Mouse (Mus musculus) left cerebral cortex, adult 18-20 months (tissue): ENCODE data around the gene Fam198a. TPM values are rescaled to one million over a fixed set of nuclear protein-coding genes. Genes with fewer than 3 reads are reported as not detected.
A peak's percentile ranks its signal among the peaks of the same experiment; 100 is the strongest.

Experiments used
- DNase-seq, 2 experiments: peaks; one replicate each; pipeline ENCODE4 v3.0.0; 2021 to 2022; ENCODE audit warnings: low spot score in 2 of 2, mixed read lengths in 1 of 2
- total RNA-seq, 2 experiments: library from RNA; stranded (reverse); gene quantifications; 2 replicates each; pipeline ENCODE4 v1.2.3; 2021

Gene Fam198a
- total RNA-seq, 2 experiments from 2014 or later: 5.4 to 7.5 TPM

- DNase-seq: no peak
These were observed 30.8 kb downstream of the Fam198a start for GRCm38 (mm10) chr9:121981466-121982105.

GRCm38 (mm10) chr9:121982214-121982613, 31.4 kb downstream of the Fam198a start:
- DNase-seq: no peak

DNA sequence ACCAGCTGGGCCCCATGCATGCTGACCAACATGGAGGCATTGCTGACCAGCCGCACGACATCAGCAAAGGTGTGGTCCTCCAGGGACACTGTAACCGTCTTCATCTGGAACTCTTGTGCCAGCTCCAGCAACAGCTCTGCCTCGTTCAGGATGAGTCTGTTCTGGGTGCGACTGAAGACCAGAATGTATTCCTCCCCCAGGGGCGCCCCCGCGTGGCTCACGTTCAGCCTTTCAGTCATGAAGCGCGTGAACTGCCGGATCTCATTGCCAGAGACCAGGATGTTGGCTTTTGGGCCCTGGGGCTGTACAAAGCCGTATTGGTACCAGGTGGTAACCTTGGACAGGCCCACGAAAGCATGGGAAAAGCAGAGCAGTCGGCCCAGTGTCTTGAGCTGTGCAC, 31.9 kb downstream of the Fam198a start:
- no peak for DNase-seq

DNA sequence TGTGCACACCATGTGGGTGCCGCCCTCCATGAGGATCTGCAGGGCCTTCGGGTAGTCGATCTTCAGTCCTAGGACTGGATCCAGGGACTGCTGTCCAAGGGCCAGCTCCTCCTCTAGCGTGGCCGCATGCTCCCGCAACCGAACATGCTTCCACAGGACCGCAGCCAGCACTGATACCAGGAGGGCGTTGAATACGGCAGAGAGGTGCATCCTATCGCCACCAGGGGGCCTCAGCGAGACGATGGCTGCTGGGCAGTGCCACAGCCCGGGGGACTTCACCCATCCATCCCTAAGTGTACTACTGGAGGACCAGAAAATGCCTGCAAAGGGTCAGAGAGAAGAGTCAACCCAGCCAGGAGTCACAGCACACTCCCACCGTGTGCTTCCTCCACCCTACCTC, 32.7 kb downstream of the Fam198a start:
- peak; percentile 85 to 90 for DNase-seq

GRCm38 (mm10) chr9:121984465-121985461, 34.0 kb downstream of the Fam198a start:
- DNase-seq: peak; percentile 73 to 81

DNA sequence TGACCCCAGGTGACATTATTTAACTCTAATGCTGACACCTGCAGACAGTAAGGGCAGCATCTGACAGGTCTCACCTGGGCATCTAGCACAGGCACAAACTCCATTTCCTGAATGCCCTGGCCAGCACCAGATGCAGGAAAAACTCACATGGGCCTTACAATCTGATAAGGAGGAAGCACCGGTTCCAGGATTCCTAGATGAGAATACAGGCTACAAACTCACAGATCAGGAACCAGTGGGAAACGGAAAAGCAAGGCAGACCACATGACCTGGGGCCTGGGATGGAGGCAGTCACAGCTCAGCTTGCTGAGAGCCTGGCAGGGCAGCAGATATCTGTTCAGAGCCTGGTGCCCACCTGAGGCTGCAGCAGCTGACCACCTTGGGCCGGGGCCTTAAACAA, 38.1 kb downstream of the Fam198a start:
- no peak for DNase-seq

DNA sequence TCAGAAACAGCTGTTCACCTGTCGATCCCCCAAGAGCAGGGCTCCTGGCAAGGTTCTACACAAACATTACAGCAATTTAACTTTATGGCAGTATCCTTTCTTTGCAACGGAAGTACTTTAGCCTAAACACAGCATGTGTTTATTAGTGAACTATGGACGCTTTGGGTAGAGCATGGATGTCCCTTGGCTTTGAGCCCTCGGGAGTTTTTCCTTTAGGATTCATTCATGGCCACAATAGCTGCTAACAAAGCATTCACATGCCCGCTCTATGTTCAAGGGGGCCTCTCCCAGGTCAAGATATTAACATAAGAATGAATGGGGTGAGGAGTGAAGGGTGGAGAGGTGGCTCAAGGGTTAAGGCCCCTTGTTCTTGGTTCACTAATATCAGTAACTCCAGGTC, 38.7 kb downstream of the Fam198a start:
- no peak for DNase-seq

- DNase-seq: no peak
These were observed 40.3 kb downstream of the Fam198a start for GRCm38 (mm10) chr9:121991041-121991440.

DNA sequence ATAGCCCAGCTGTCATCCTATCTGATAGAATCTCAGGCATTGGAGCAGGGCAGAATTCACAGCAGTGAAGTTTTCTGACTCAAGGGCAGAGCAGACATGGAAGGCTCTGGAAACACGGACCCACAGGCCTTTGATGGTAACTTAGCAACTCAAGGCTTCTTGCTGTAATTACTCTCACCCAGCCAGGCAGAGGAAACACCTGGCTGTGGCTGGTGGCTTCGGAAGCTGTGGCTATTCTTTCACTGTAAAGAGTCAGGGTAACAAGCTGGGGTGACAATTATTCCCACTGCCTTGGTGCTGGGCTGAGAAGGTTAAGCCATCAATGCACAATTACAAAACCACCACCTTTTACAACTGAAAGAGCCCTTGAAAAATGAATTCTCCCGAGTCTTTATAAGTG, 42.3 kb downstream of the Fam198a start:
- no peak for DNase-seq

GRCm38 (mm10) chr9:121995077-121995476, 44.3 kb downstream of the Fam198a start:
- no peak for DNase-seq

GRCm38 (mm10) chr9:121995508-121996131, 44.8 kb downstream of the Fam198a start:
- peak; percentile 91 to 92 for DNase-seq

DNA sequence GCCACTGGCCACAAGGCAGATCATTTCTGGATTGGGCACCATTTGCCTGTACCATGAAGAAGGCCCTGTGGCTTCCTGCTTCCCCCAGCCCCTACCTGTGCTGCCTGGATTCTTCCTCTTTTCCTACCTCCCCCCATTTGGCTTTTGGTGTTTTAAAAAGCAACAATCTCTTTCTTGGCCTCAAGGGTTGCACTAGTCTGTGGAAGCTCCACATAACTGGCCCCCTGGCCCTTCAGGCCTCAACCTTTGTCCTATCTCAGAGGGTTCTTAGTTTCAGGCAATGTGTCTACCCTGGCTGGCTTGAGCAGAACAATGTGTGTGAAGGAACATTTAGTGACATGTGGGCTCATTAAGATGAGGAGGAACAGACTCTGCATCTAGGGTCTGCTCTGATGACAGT, 46.2 kb downstream of the Fam198a start, which contains the start of gene Pomgnt2:
Gene Pomgnt2 (minus strand): TSS at position 101 of the 400 bp plus-strand sequence.
- DNase-seq: no peak

GRCm38 (mm10) chr9:121997978-121998377, 47.2 kb downstream of the Fam198a start:
- DNase-seq: no peak

DNA sequence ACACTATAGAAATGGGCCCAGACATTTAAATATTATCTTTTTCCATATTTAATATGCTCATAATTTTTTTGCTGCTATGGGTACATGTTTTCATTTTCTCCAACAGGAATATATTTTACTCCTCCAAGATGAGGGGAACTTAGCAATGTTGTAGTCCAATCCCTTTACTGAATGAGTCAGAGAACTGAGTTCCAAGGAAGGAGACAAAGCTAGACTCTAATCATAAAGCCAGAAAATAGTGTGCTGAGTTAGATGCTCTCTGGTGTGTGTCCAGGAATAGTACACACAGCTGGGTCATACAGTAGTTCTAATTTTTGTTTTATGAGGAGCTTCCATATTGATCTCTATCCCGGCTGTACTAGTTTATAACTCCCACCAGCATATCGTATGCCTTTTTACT, 55.4 kb downstream of the Fam198a start:
- no peak for DNase-seq

DNA sequence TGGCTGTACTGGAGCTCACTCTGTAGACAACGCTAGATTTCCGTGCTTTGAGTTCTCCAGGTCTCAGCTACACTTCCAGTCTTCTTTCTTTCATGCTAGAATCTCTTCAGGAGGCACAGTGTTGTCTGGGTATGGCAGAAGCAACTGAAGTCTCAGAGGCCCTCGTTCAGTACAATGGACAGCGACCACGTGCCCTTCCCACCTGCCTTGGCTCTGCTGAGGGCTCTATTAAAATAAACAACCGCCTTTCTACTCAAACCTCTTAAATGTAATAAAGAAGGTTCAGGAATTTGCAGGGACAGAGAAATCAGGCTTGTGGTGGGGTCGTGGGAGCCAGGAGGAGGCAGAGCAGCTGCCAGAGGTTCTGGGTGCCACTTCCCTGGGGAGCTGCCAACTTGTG, 55.8 kb downstream of the Fam198a start:
- no peak for DNase-seq

DNA sequence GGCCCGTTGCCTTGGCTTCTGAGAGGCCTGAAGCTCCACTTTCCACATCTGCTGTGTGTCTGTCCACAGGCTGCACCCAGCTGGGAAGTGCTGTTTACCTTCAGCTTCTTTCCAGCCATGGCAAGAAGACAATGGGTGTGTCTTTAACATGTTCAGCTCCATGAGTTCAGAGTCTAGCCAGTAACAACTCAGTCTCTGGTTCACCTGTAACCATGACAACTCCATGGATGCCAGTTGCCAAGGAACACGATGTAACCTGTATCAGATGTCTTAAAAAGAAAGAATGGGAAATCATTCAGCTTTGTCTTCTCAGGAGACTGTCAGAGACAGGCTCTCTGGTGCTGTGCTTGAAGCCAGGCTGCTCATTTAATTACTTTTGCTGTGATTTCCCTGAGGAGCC, 58.1 kb downstream of the Fam198a start:
- no peak for DNase-seq

DNA sequence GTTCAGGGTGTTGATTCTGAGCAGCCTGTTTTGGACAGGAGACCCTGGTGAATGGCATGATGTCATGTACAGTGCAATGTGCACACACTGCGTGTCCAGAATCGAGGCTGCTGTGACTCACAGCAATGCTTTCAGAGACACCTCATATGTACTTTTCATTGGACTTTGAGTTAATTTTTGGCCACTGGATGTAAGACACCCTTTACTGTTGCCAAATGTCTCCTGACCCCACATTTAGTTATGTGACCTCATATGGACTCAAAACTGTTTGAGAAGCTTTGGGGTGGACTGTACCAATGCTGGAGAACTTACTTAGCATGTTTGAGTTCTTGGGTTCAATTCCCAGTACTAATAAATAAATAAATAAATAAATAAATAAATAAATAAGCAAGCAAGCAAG, 60.0 kb downstream of the Fam198a start:
- DNase-seq: no peak

GRCm38 (mm10) chr9:122012816-122013215, 62.0 kb downstream of the Fam198a start:
- peak; percentile 25 to 39 for DNase-seq

- no peak for DNase-seq
These were observed 62.8 kb downstream of the Fam198a start for GRCm38 (mm10) chr9:122013629-122014028.

GRCm38 (mm10) chr9:122014241-122014667, 63.5 kb downstream of the Fam198a start:
- DNase-seq: peak; percentile 70 to 77

GRCm38 (mm10) chr9:122018079-122018478, 67.3 kb downstream of the Fam198a start:
- DNase-seq: no peak
